Mouse (Mus musculus): ENCODE data around the gene Dglucy. TPM values are rescaled to one million over a fixed set of nuclear protein-coding genes. Genes with fewer than 3 reads are reported as not detected.

Gene Dglucy
- polyA plus RNA-seq, 1 experiment from 2014 or later = 2.6 TPM

DNA sequence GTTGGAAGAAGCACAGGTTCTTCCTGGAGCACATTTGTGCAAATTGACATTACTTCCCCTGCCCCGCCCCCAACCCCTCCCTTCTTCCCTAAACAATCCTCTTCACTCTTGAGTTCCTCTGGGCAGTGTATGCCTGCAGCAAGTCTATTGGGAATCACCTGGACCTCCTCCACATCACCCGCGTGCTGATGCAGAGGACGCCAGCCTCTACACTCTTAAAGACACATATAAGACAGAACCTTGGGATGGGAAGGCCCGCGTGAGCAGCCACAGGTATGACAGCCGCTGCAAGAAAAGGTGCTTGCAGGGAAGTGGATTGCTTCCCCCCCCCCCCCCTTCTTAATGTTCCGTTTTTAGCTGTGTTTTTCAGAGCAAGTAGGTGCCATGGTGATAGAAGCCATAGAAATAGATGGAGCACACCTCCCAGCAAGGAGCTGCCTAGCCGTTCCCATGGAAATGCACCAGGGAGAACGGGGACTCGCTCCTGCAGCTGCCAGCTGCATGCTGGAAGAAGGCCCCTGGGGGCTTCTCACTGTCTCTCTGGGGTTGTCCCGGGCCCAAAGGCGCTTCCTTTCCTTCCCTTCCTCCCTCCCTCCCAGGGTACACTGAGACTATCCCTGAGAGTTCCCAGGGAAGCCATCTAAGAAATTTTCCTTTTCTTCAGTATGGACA is 29.9 kb downstream of the Dglucy start:
- Histone ChIP-seq H3K4me1 (replicated peaks; ENCODE audit: control insufficient read depth, insufficient read depth, low read length) (no peaks in the 10 kb centered on the region), H3K9me3 (ENCODE audit: control insufficient read depth) (no peaks in the 10 kb centered on the region), H3K9ac (ENCODE audit: low read depth, low read length) (no peak overlapping the region), H3K4me2 (replicated peaks; ENCODE audit: low read depth) (no peak overlapping the region), H3K27me3 (replicated peaks; ENCODE audit: control insufficient read depth, insufficient read depth, low read length) (no peaks in the 10 kb centered on the region), H3K4me3 (ENCODE audit: low read depth, low read length) (no peak overlapping the region), H3K36me3 (ENCODE audit: control insufficient read depth, insufficient read depth) (no peaks in the 10 kb centered on the region), H3K27ac (ENCODE audit: low read depth, low read length) (no peak overlapping the region)
- ATAC-seq = no peak
- TF ChIP-seq CTCF (IDR thresholded peaks at IDR 0.05; ENCODE audit: low read depth) = no peak
- WGBS = 48% methylated on average over 13 of the region's 13 CpGs

GRCm38 (mm10) chr12:100810542-100810941 is 31.7 kb downstream of the Dglucy start:
- no peak for TF ChIP-seq CTCF (IDR thresholded peaks at IDR 0.05; ENCODE audit: low read depth)
- no peaks in the 10 kb centered on the region for H3K9me3 ChIP-seq (ENCODE audit: control insufficient read depth)
- WGBS = 95% methylated on average over 11 of the region's 11 CpGs

DNA sequence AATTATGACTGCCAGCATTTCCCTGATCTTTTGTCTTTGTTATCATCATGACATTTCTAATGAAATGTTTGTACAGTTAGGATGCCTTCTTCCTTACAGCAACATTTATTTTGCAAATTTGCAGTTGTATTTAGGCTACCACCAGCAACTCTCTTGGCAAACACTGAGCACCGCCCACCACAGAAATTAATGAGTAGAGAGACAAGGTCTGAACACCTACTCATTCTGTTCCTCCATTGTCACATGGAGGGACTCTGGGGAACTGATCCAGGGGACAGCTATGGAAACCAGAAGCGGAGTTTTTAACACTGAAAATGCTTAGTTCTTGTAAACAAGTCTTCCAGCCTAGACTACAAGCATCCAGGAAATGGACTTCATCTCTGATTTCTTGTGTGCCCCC is 35.0 kb downstream of the Dglucy start:
- H3K4me3 ChIP-seq (ENCODE audit: low read depth, low read length) = no peak overlapping the region
- no peak overlapping the region for H3K4me2 ChIP-seq (replicated peaks; ENCODE audit: low read depth)
- no peaks in the 10 kb centered on the region for H3K9me3 ChIP-seq (ENCODE audit: control insufficient read depth)
- no peak for TF ChIP-seq CTCF (IDR thresholded peaks at IDR 0.05; ENCODE audit: low read depth)
- no peaks in the 10 kb centered on the region for H3K4me1 ChIP-seq (replicated peaks; ENCODE audit: control insufficient read depth, insufficient read depth, low read length)
- H3K27me3 ChIP-seq (replicated peaks; ENCODE audit: control insufficient read depth, insufficient read depth, low read length) = no peaks in the 10 kb centered on the region
- WGBS = 88% methylated on average over 2 of the region's 2 CpGs
- no peaks in the 10 kb centered on the region for H3K36me3 ChIP-seq (ENCODE audit: control insufficient read depth, insufficient read depth)
- ATAC-seq = no peak
- no peak overlapping the region for H3K9ac ChIP-seq (ENCODE audit: low read depth, low read length)
- no peak overlapping the region for H3K27ac ChIP-seq (ENCODE audit: low read depth, low read length)

More at GRCm38 (mm10) chr12:100810542-100810941, 31.7 kb downstream of the Dglucy start:
- Histone ChIP-seq H3K36me3 (ENCODE audit: control insufficient read depth, insufficient read depth) (no peaks in the 10 kb centered on the region), H3K27ac (ENCODE audit: low read depth, low read length) (no peak overlapping the region), H3K9ac (ENCODE audit: low read depth, low read length) (no peak overlapping the region), H3K4me1 (replicated peaks; ENCODE audit: control insufficient read depth, insufficient read depth, low read length) (no peaks in the 10 kb centered on the region), H3K4me3 (ENCODE audit: low read depth, low read length) (no peak overlapping the region), H3K4me2 (replicated peaks; ENCODE audit: low read depth) (no peak overlapping the region), H3K27me3 (replicated peaks; ENCODE audit: control insufficient read depth, insufficient read depth, low read length) (no peaks in the 10 kb centered on the region)
- ATAC-seq = no peak

GRCm38 (mm10) chr12:100814671-100815070 is 35.8 kb downstream of the Dglucy start:
- H3K9ac ChIP-seq (ENCODE audit: low read depth, low read length) = no peak overlapping the region
- TF ChIP-seq CTCF (IDR thresholded peaks at IDR 0.05; ENCODE audit: low read depth) = no peak
- H3K9me3 ChIP-seq (ENCODE audit: control insufficient read depth) = no peaks in the 10 kb centered on the region
- no peak for ATAC-seq
- H3K27ac ChIP-seq (ENCODE audit: low read depth, low read length) = no peak overlapping the region
- H3K27me3 ChIP-seq (replicated peaks; ENCODE audit: control insufficient read depth, insufficient read depth, low read length) = no peaks in the 10 kb centered on the region
- no peak overlapping the region for H3K4me2 ChIP-seq (replicated peaks; ENCODE audit: low read depth)
- no peak overlapping the region for H3K4me3 ChIP-seq (ENCODE audit: low read depth, low read length)
- H3K4me1 ChIP-seq (replicated peaks; ENCODE audit: control insufficient read depth, insufficient read depth, low read length) = no peaks in the 10 kb centered on the region
- H3K36me3 ChIP-seq (ENCODE audit: control insufficient read depth, insufficient read depth) = no peaks in the 10 kb centered on the region
- WGBS = 78% methylated on average over 3 of the region's 3 CpGs

GRCm38 (mm10) chr12:100816906-100817305 is 38.0 kb downstream of the Dglucy start:
- WGBS = 85% methylated on average over 5 of the region's 5 CpGs

GRCm38 (mm10) chr12:100819965-100820364 is 41.1 kb downstream of the Dglucy start:
- no peak overlapping the region for H3K9ac ChIP-seq (ENCODE audit: low read depth, low read length)
- no peak overlapping the region for H3K27ac ChIP-seq (ENCODE audit: low read depth, low read length)
- no peaks in the 10 kb centered on the region for H3K9me3 ChIP-seq (ENCODE audit: control insufficient read depth)
- ATAC-seq = no peak
- no peak overlapping the region for H3K4me2 ChIP-seq (replicated peaks; ENCODE audit: low read depth)
- no peaks in the 10 kb centered on the region for H3K4me1 ChIP-seq (replicated peaks; ENCODE audit: control insufficient read depth, insufficient read depth, low read length)
- H3K27me3 ChIP-seq (replicated peaks; ENCODE audit: control insufficient read depth, insufficient read depth, low read length) = no peaks in the 10 kb centered on the region
- H3K4me3 ChIP-seq (ENCODE audit: low read depth, low read length) = no peak overlapping the region
- H3K36me3 ChIP-seq (ENCODE audit: control insufficient read depth, insufficient read depth) = no peaks in the 10 kb centered on the region
- no peak for TF ChIP-seq CTCF (IDR thresholded peaks at IDR 0.05; ENCODE audit: low read depth)

More at GRCm38 (mm10) chr12:100816906-100817305, 38.0 kb downstream of the Dglucy start:
- no peaks in the 10 kb centered on the region for H3K4me1 ChIP-seq (replicated peaks; ENCODE audit: control insufficient read depth, insufficient read depth, low read length)
- no peaks in the 10 kb centered on the region for H3K27me3 ChIP-seq (replicated peaks; ENCODE audit: control insufficient read depth, insufficient read depth, low read length)
- no peak overlapping the region for H3K27ac ChIP-seq (ENCODE audit: low read depth, low read length)
- ATAC-seq = no peak
- no peak overlapping the region for H3K4me3 ChIP-seq (ENCODE audit: low read depth, low read length)
- no peak overlapping the region for H3K4me2 ChIP-seq (replicated peaks; ENCODE audit: low read depth)
- no peak for TF ChIP-seq CTCF (IDR thresholded peaks at IDR 0.05; ENCODE audit: low read depth)
- no peak overlapping the region for H3K9ac ChIP-seq (ENCODE audit: low read depth, low read length)
- H3K9me3 ChIP-seq (ENCODE audit: control insufficient read depth) = no peaks in the 10 kb centered on the region
- H3K36me3 ChIP-seq (ENCODE audit: control insufficient read depth, insufficient read depth) = no peaks in the 10 kb centered on the region

Measured in intestine, postnatal 0 days (tissue).